Mouse (Mus musculus) stomach, postnatal 0 days (tissue): ENCODE data around the gene Mvp. TPM values are rescaled to one million over a fixed set of nuclear protein-coding genes. Genes with fewer than 3 reads are reported as not detected.

Experiments used
- ATAC-seq: fragments of 200-750 bp; cut with Nextera tagmentation; 2 replicates; pipeline ENCODE4 v1.8.0; 2017; ENCODE audit not compliant: low FRiP score, low TSS enrichment
- DNase-seq: peaks from one replicate; pipeline ENCODE4 v3.0.0-alpha.2; 2016; ENCODE audit warnings: low spot score
- H3K27ac ChIP-seq: fragments of 300-500 bp; sonication (generic); replicated peaks from 2 replicates; pipeline ENCODE4 v1.5.1; 2014; ENCODE audit warnings: mild to moderate bottlenecking, control low read depth
- H3K27me3 ChIP-seq: fragments of 300-500 bp; sonication (generic); 2 replicates; pipeline ENCODE4 v1.6.1; 2014; ENCODE audit warnings: low read length; ENCODE audit not compliant: control insufficient read depth, insufficient read depth
- H3K36me3 ChIP-seq: fragments of 300-500 bp; sonication (generic); 2 replicates; pipeline ENCODE4 v1.6.1; 2014; ENCODE audit warnings: low read length, mixed read lengths; ENCODE audit not compliant: control insufficient read depth, insufficient read depth
- H3K4me1 ChIP-seq: fragments of 300-500 bp; sonication (generic); replicated peaks from 2 replicates; pipeline ENCODE4 v1.6.1; 2014; ENCODE audit warnings: antibody characterized with exemption; ENCODE audit not compliant: control insufficient read depth, insufficient read depth
- H3K4me2 ChIP-seq: fragments of 300-500 bp; sonication (generic); replicated peaks from 2 replicates; pipeline ENCODE4 v1.6.1; 2014; ENCODE audit warnings: low read depth, mild to moderate bottlenecking, control low read depth, moderate library complexity
- H3K4me3 ChIP-seq: fragments of 300-500 bp; sonication (generic); 2 replicates; pipeline ENCODE4 v1.5.1; 2014; ENCODE audit warnings: low read depth, low read length, control low read depth
- H3K9ac ChIP-seq: fragments of 300-500 bp; sonication (generic); 2 replicates; pipeline ENCODE4 v1.6.1; 2014; ENCODE audit warnings: mild to moderate bottlenecking, low read length, control low read depth, mixed read lengths
- H3K9me3 ChIP-seq: fragments of 300-500 bp; sonication (generic); 2 replicates; pipeline ENCODE4 v1.6.1; 2016; ENCODE audit warnings: low read length; ENCODE audit not compliant: control insufficient read depth
- CTCF ChIP-seq: IDR thresholded peaks from 2 replicates; pipeline ENCODE4 v1.5.1; 2016; ENCODE audit warnings: antibody characterized with exemption, low read depth, mild to moderate bottlenecking, moderate library complexity
- EP300 ChIP-seq: optimal IDR thresholded peaks from 2 replicates; pipeline ENCODE3; 2016; ENCODE audit warnings: antibody characterized with exemption
- WGBS: fragments of 180-500 bp; shearing (Covaris S2); extraction: QIAGEN DNeasy Blood & Tissue Kit; methylation state at CpG from one replicate; pipeline ENCODE4 v1.1.7; 2014; 5-methylcytosine and 5-hydroxymethylcytosine counted together
- polyA plus RNA-seq: library from polyadenylated mRNA; unstranded; fragments of >200 nt; fragmentation: Nextera tagmentation; extraction: Ambion mirVana; gene quantifications from 2 replicates; pipeline ENCODE4 v1.2.1, GENCODE M21; 2015

The Mvp gene
- polyA plus RNA-seq, 1 experiment from 2014 or later, result 50.0 TPM

DNA sequence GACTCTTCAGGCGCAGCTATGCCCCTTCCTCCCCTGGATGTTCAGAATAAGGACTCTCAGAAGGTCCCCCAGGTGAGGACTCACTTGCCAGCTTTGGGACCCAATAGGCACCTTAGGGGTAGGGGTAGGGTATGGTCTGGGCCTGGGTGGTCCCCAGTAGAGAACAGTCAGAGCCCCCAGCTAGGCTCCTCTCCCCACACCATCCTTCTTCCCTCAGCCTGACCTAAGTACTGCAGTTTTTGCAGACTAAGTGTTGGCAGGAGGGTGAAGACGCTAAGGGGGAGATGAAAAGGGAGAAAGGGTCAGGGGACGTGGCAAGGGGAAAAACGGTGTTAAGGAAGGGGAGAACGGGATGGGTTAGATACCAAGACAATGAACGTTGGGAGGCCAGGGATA lies 3.5 kb upstream of the Mvp start:
- H3K9me3 ChIP-seq, result no peaks in the 10 kb centered on the region
- ATAC-seq (no peak), DNase-seq (no peak)
- 0 out of 2 replicates have a peak overlapping the region, but pooled peaks have one; percentile 1 for H3K9ac ChIP-seq
- H3K4me3 ChIP-seq, result no peak overlapping the region
- no peaks in the 10 kb centered on the region for H3K27me3 ChIP-seq
- peak overlapping the region; percentile 53 for H3K27ac ChIP-seq
- peaks cover 2% of the 10 kb centered on the region; the same call in 1 of the 2 replicates for H3K36me3 ChIP-seq
- H3K4me1 ChIP-seq, result peaks cover 4% of the 10 kb centered on the region; the same call in 1 of the 2 replicates
- 38% methylated on average over 6 of the region's 6 CpGs for WGBS
- peak overlapping the region; percentile 25; the same call in 1 of the 2 replicates for H3K4me2 ChIP-seq
- TF ChIP-seq CTCF, result no peak
- no peak for TF ChIP-seq EP300

DNA sequence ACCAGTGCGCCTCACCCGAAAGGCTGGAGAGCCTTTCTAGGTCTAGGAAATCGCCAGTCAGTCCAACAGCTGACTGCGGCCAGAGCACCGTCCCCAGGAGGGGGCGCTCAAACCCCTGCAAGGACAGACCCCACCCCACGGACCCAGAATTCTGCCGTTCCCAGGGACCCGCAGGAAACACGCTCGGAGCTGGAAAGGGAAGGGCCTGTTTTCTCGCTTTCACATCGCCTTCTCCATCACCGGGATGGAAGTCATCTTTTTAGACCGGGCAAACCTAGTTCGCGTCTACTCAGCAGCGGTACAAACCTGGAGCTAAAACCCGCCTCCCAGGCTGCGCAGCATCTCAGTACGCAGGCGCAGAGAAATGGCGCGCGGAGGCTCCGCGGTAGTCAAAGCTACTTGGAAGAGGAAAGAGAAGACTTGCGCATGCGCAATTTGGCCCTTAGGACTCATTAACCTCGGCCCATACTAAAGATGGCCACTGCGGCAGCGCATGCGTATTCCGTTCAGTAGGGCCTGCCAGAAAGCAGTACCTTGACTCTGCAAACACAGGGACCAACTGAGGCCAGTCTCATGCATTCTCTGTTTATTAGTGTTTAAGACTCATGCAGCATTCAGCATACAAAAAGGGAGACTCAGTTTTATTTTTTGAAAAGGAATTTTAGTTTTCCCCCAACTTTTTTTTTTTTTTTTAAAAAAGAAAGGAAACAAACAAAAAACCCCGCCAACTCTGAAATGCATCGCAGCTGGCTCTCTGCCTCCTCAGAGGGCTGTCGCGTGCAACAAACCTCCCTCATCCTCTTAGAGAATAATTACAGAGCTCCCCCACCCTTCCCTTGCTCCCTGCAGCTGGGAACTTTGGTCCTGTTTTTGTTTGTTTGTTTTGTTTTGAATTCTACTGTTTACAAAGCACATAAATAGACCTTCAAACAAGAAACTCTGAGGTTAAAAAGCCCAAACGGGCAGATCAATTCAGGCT lies 2.8 kb upstream of the Mvp start, which contains the start of gene Pagr1a:
Pagr1a (minus strand) TSS at position 382 of the 979 bp plus-strand sequence.
- peak; percentile 87 for ATAC-seq
- WGBS, result 2% methylated on average over 39 of the region's 39 CpGs
- peaks cover 4% of the 10 kb centered on the region; the same call in 1 of the 2 replicates for H3K4me1 ChIP-seq
- no peaks in the 10 kb centered on the region for H3K27me3 ChIP-seq
- peak within 1 kb of the TSS; percentile 94 for H3K4me2 ChIP-seq
- peak; percentile 97 for DNase-seq
- H3K36me3 ChIP-seq, result no peaks in the 10 kb centered on the region
- TF ChIP-seq CTCF (peak; percentile 89), EP300 (no peak)
- peak within 1 kb of the TSS; percentile 74 for H3K9ac ChIP-seq
- no peaks in the 10 kb centered on the region for H3K9me3 ChIP-seq
- peak within 1 kb of the TSS; percentile 96 for H3K27ac ChIP-seq
- H3K4me3 ChIP-seq, result peak within 1 kb of the TSS; percentile 66

DNA sequence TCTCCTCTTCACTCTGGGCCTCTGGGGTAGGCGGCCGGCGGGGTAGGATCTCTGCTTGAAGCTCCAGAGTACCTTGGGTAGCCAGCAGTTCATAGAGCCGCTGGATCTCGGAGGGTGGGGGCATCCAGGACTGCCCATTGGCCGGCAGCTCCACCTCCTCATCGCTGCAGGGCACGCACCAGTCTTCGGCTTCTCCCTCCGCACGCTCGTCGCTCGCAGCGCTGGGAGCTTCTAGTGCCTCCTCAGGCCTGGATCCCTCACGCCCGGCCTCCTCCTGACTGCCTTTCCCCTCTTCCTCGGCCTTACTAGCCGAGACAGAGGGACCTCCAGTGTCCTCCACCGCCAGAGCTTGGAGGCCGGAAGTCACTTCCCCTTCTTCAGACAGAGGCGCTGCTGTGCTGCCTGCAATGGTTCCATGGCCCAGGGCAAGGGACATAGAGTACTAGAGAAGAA lies 2.1 kb upstream of the Mvp start:
- peak; percentile 69 for DNase-seq
- Histone ChIP-seq H3K27ac (peak overlapping the region; percentile 96), H3K9ac (peak overlapping the region; percentile 74), H3K27me3 (no peaks in the 10 kb centered on the region), H3K4me3 (peak overlapping the region; percentile 66), H3K36me3 (no peaks in the 10 kb centered on the region), H3K4me1 (peaks cover 4% of the 10 kb centered on the region; the same call in 1 of the 2 replicates), H3K4me2 (peak overlapping the region; percentile 94), H3K9me3 (no peaks in the 10 kb centered on the region)
- peak; percentile 25 for ATAC-seq
- no peak for TF ChIP-seq EP300
- TF ChIP-seq CTCF, result no peak
- WGBS, result 1% methylated on average over 22 of the region's 22 CpGs

DNA sequence TGATC lies 1.9 kb upstream of the Mvp start, which contains the start of gene Pagr1b:
Pagr1b (minus strand) TSS at position 4 of the 5 bp plus-strand sequence.
- Histone ChIP-seq H3K36me3 (no peaks in the 10 kb centered on the region), H3K4me3 (peak within 1 kb of the TSS; percentile 66), H3K4me1 (peaks cover 4% of the 10 kb centered on the region; the same call in 1 of the 2 replicates), H3K9ac (peak within 1 kb of the TSS; percentile 74), H3K9me3 (no peaks in the 10 kb centered on the region), H3K27me3 (no peaks in the 10 kb centered on the region), H3K4me2 (peak within 1 kb of the TSS; percentile 94), H3K27ac (peak within 1 kb of the TSS; percentile 96)
- ATAC-seq, result no peak
- DNase-seq, result no peak
- no peak for TF ChIP-seq EP300
- no peak for TF ChIP-seq CTCF

DNA sequence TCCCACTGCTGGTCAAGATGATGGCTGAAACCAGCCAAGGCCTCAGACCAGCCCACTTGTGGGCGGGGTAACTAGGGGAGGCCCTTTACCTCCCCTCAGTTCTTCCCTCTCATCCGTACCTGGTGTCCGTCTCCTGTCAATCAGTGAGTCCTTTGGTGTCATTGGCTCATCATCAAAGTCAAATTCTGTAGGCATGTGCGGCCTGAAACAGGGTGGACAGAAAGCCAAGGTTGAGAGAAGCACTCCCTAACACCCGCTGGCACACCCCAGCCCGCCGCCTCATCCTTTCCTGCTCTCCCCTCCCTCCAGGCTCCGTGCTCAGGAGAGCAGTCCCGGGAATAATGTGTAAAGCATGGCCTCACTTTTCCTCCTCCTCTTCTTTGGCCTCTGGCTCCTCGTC lies 1.7 kb upstream of the Mvp start:
- H3K36me3 ChIP-seq, result no peaks in the 10 kb centered on the region
- peak overlapping the region; percentile 66 for H3K4me3 ChIP-seq
- H3K4me1 ChIP-seq, result peaks cover 4% of the 10 kb centered on the region; the same call in 1 of the 2 replicates
- H3K27me3 ChIP-seq, result no peaks in the 10 kb centered on the region
- peak overlapping the region; percentile 74 for H3K9ac ChIP-seq
- ATAC-seq (peak; percentile 0; the same call in 1 of the 2 replicates), DNase-seq (peak; percentile 52)
- peak overlapping the region; percentile 96 for H3K27ac ChIP-seq
- no peaks in the 10 kb centered on the region for H3K9me3 ChIP-seq
- WGBS, result under 1% methylated on average over 10 of the region's 10 CpGs
- TF ChIP-seq CTCF (no peak), EP300 (no peak)
- peak overlapping the region; percentile 94 for H3K4me2 ChIP-seq

DNA sequence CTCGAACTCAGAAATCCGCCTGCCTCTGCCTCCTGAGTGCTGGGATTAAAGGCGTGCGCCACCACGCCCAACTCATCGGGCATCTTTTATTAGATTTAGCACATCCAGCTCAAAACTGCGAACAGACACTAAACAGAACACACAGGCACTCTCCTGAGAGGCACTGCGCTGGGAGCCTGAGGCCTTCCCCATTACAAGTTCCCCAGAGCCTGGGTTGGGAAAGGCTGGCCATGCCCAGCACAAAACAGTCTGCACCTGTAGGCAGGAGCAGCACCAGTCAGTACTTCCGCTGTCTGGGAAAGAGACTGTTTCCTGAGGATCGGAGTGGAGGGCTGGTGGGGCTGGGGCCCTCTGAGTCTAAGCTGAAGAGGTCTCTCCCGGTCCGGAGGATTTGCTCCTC lies 572 bp upstream of the Mvp start:
- Histone ChIP-seq H3K9ac (no peak overlapping the region), H3K4me2 (no peak overlapping the region), H3K4me3 (no peak overlapping the region), H3K36me3 (no peaks in the 10 kb centered on the region), H3K4me1 (peaks cover 4% of the 10 kb centered on the region; the same call in 1 of the 2 replicates), H3K27me3 (no peaks in the 10 kb centered on the region), H3K9me3 (no peaks in the 10 kb centered on the region), H3K27ac (0 out of 2 replicates have a peak overlapping the region, but pooled peaks have one; percentile 24)
- DNase-seq (no peak), ATAC-seq (no peak)
- WGBS, result 88% methylated on average over 12 of the region's 12 CpGs
- TF ChIP-seq CTCF, result no peak
